In genomic region chr6:34384110-34384661, GRCm38 (mm10) we compare ENCODE assay signal across 8 mouse cellular contexts. TPM values are rescaled to one million over a fixed set of nuclear protein-coding genes. Genes with fewer than 3 reads are reported as not detected.
DNase-seq lines count a peak whose midpoint lies in the region; ATAC-seq and TF ChIP-seq lines count a peak whose summit lies in the region.

Gene Akr1b10 (plus strand): TSS chr6:34384218.

- peak within 1 kb of the TSS; percentile 65 for H3K4me3 ChIP-seq in hindbrain, embryonic 10.5 days
- H3K4me3 ChIP-seq in lung, embryonic 15.5 days = peak within 1 kb of the TSS; percentile 58
- H3K4me3 ChIP-seq in olfactory bulb, adult 2 months (ENCODE audit: insufficient read depth, low read depth, low read length) = peak within 1 kb of the TSS; percentile 63

- peak; percentile 90 for DNase-seq in Muller cell, postnatal 12 days (ENCODE audit: inconsistent ontology term)
- peak; percentile 77 for DNase-seq in cerebellum, adult 9-10 months
- peak; percentile 64 to 83 for DNase-seq in frontal cortex, adult 2 months (ENCODE audit: extremely low spot score in 1 of 2, low spot score in 1 of 2)
- DNase-seq in hindbrain, embryonic 10.5 days (ENCODE audit: low spot score) = peak; percentile 68
- peak; percentile 46 for DNase-seq in layer of hippocampus, adult 9-10 months (ENCODE audit: low spot score)
- peak; percentile 68 for DNase-seq in thymus, postnatal 0 days (ENCODE audit: low spot score)

- peaks cover 24% of the 10 kb centered on the region; the same call in 1 of the 2 replicates for H3K4me1 ChIP-seq in hindbrain, embryonic 10.5 days (replicated peaks)
- peaks cover 19% of the 10 kb centered on the region for H3K4me1 ChIP-seq in lung, embryonic 15.5 days
- H3K4me1 ChIP-seq in olfactory bulb, adult 2 months (ENCODE audit: control insufficient read depth, insufficient read depth, low read length) = peaks cover 7% of the 10 kb centered on the region; the same call in 1 of the 2 replicates

- no peak for TF ChIP-seq POLR2A in olfactory bulb, adult 2 months (IDR thresholded peaks at IDR 0.05; ENCODE audit: insufficient read depth, low read depth, low read length)

- H3K4me2 ChIP-seq in lung, embryonic 15.5 days = peak within 1 kb of the TSS; percentile 84

- no peaks in the 10 kb centered on the region for H3K27me3 ChIP-seq in hindbrain, embryonic 10.5 days (ENCODE audit: insufficient read depth, poor library complexity, severe bottlenecking)
- H3K27me3 ChIP-seq in lung, embryonic 15.5 days = no peaks in the 10 kb centered on the region

- ATAC-seq in lung, embryonic 15.5 days (ENCODE audit: borderline replicate concordance, extremely low read depth, low FRiP score, low TSS enrichment) = peak; percentile 84

- no peaks in the 10 kb centered on the region for H3K9me3 ChIP-seq in hindbrain, embryonic 10.5 days
- H3K9me3 ChIP-seq in lung, embryonic 15.5 days = no peaks in the 10 kb centered on the region

- H3K36me3 ChIP-seq in hindbrain, embryonic 10.5 days = peaks cover 10% of the 10 kb centered on the region; the same call in 1 of the 2 replicates
- H3K36me3 ChIP-seq in lung, embryonic 15.5 days = no peaks in the 10 kb centered on the region; the same call in 1 of the 2 replicates

- peak within 1 kb of the TSS; percentile 83 for H3K27ac ChIP-seq in hindbrain, embryonic 10.5 days
- H3K27ac ChIP-seq in lung, embryonic 15.5 days = peak within 1 kb of the TSS; percentile 90
- H3K27ac ChIP-seq in olfactory bulb, adult 2 months (ENCODE audit: insufficient read depth, low read depth, low read length) = 0 out of 2 replicates have a peak within 1 kb of the TSS, but pooled peaks have one; percentile 35

- H3K9ac ChIP-seq in lung, embryonic 15.5 days = peak within 1 kb of the TSS; percentile 47

- TF ChIP-seq CTCF in olfactory bulb, adult 2 months (IDR thresholded peaks at IDR 0.05; ENCODE audit: insufficient read depth, low read depth, low read length) = no peak

- WGBS in hindbrain, embryonic 10.5 days = 1% methylated on average over 17 of the region's 17 CpGs
- under 1% methylated on average over 17 of the region's 17 CpGs for WGBS in lung, embryonic 15.5 days
- WGBS in olfactory bulb, adult 2 months = 2% methylated on average over 17 of the region's 17 CpGs

RNA-seq across cellular contexts. Expression of gene Akr1b10, which starts in this region (rescaled TPM):
- polyA plus RNA-seq in frontal cortex, adult 2 months (2012; rRNA removed) = 32.4 and 34.0 TPM in 2 replicates
- polyA plus RNA-seq in hindbrain, embryonic 10.5 days (2016; fragmentation: Nextera tagmentation; extraction: Ambion mirVana) = 16.7 and 18.7 TPM in 2 replicates
- 23.7 and 24.5 TPM in 2 replicates for polyA plus RNA-seq in lung, embryonic 15.5 days (2015; fragmentation: Nextera tagmentation; extraction: Ambion mirVana)
- not detected in 2 replicates for polyA plus RNA-seq in olfactory bulb, adult 2 months (2012; ENCODE audit: insufficient read depth, insufficient read length, low replicate concordance, missing spikeins)
- polyA plus RNA-seq in thymus, postnatal 0 days (2015; fragmentation: Nextera tagmentation; extraction: Ambion mirVana) = 29.1 and 33.6 TPM in 2 replicates

Comparison
In these comparisons a context has a peak if more than half of its experiments do, and no peak if none do; other contexts are left out.
1. Peak in every context shown above with its lines: DNase-seq, ATAC-seq, H3K4me3 ChIP-seq and H3K27ac ChIP-seq.
2. H3K27ac ChIP-seq: peak in every context shown above with its lines; median percentile 90 in lung, embryonic 15.5 days; 83 in hindbrain, embryonic 10.5 days; 35 in olfactory bulb, adult 2 months.